8 mouse cellular contexts compared by ENCODE assay signal in the genomic region with DNA sequence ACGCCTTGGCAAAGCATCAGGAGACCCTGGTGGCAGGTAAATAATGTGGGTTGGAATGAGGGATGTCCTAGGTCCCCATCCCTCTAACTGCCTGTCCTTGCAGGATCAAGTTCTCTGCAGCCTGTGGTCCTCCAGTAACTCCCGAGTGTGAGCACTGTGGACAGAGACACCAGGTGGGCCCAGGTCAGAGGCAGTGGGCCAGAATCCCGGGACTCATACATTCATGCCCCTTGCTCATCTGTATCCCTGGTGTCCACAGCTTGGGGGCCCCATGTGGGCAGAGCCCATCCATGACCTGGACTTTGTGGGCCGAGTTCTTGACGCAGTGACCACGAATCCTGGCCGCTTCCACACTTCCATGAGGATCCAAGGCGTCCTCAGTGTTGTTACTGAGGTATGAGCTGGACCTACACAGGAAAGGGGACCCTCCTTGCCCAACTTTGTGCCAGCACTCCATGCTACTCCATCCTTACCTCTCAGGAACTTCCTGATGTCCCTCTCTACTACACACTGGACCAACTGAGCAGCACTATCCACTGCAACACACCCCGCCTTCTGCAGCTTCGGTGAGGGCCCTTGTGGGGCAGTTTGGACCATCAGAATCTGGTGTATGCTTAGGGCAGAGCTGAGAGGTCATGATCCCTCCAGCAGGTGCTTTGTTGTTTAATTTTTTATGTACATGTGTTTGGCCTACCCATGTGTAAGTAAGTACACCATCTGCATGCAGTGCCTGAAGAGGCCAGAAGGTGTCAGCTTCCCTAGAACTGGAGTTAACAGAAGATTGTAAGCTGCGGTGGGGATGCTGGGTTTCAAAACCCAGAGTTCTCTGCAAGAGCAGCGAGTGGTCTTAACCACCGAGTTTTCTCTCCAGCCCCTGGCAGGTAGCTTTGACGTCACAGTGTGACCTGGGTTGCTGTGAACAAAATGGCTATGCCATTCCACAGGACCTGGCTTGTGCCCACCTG. TPM values are rescaled to one million over a fixed set of nuclear protein-coding genes. Genes with fewer than 3 reads are reported as not detected.
DNase-seq lines count a peak whose midpoint lies in the region; ATAC-seq lines count a peak whose summit lies in the region.

No protein-coding gene starts in this region.

- 87% methylated on average over 14 of the region's 14 CpGs for WGBS in heart, embryonic 13.5 days
- WGBS in intestine, embryonic 15.5 days = 86% methylated on average over 14 of the region's 14 CpGs

- H3K4me3 ChIP-seq in heart, embryonic 13.5 days = no peak overlapping the region
- no peak overlapping the region for H3K4me3 ChIP-seq in intestine, embryonic 15.5 days (replicated peaks)

- no peak overlapping the region for H3K4me2 ChIP-seq in heart, embryonic 13.5 days
- no peak overlapping the region for H3K4me2 ChIP-seq in intestine, embryonic 15.5 days (replicated peaks)

- DNase-seq in heart, adult 9 months (ENCODE audit: low spot score in 2 of 2) = no peak
- DNase-seq in right cerebral cortex, postnatal 14 days = peak; percentile 66
- DNase-seq in right cerebral cortex, adult 2 months (ENCODE audit: low spot score in 2 of 2) = no peak
- DNase-seq in cerebellum, postnatal 36 days = peak; percentile 57 to 60
- DNase-seq in right cerebral cortex, adult 18-20 months = no peak

- H3K9ac ChIP-seq in heart, embryonic 13.5 days = no peak overlapping the region
- H3K9ac ChIP-seq in intestine, embryonic 15.5 days = no peak overlapping the region

- peaks cover 71% of the 10 kb centered on the region for H3K36me3 ChIP-seq in heart, embryonic 13.5 days
- H3K36me3 ChIP-seq in intestine, embryonic 15.5 days = peaks cover 35% of the 10 kb centered on the region

- H3K4me1 ChIP-seq in heart, embryonic 13.5 days = peaks cover 40% of the 10 kb centered on the region
- H3K4me1 ChIP-seq in intestine, embryonic 15.5 days (replicated peaks) = peaks cover 10% of the 10 kb centered on the region; the same call in 1 of the 2 replicates

- H3K27me3 ChIP-seq in heart, embryonic 13.5 days (replicated peaks) = peaks cover 9% of the 10 kb centered on the region
- H3K27me3 ChIP-seq in intestine, embryonic 15.5 days (replicated peaks) = peaks cover 16% of the 10 kb centered on the region

- no peaks in the 10 kb centered on the region for H3K9me3 ChIP-seq in heart, embryonic 13.5 days
- H3K9me3 ChIP-seq in intestine, embryonic 15.5 days = no peaks in the 10 kb centered on the region

- no peak for ATAC-seq in heart, embryonic 13.5 days (ENCODE audit: extremely low read depth, insufficient number of reproducible peaks, low FRiP score, low TSS enrichment)
- 0 out of 2 replicates have a peak, but pooled peaks have one; percentile 7 for ATAC-seq in monocyte, adult 5-6 weeks (replicated peaks; ENCODE audit: insufficient number of reproducible peaks, low FRiP score, low TSS enrichment, poor library complexity, severe bottlenecking)
- no peak for ATAC-seq in intestine, embryonic 15.5 days

- 0 out of 2 replicates have a peak overlapping the region, but pooled peaks have one; percentile 93 for H3K27ac ChIP-seq in heart, embryonic 13.5 days (replicated peaks)
- no peak overlapping the region for H3K27ac ChIP-seq in intestine, embryonic 15.5 days

RNA-seq across cellular contexts. Expression of a gene that starts 3.8 kb away (rescaled TPM):
- polyA plus RNA-seq in heart, embryonic 13.5 days (2015; fragmentation: Nextera tagmentation; extraction: Ambion mirVana) = 15.4 and 17.1 TPM in 2 replicates
- total RNA-seq in monocyte, adult 5-6 weeks (2017) = 41.7 to 46.2 TPM (median 45.0 TPM) in 3 replicates
- 5.1 and 5.5 TPM in 2 replicates for polyA plus RNA-seq in intestine, embryonic 15.5 days (2015; fragmentation: Nextera tagmentation; extraction: Ambion mirVana)

RNA-seq across cellular contexts. Expression of a gene that starts 9.8 kb away (rescaled TPM):
- polyA plus RNA-seq in heart, embryonic 13.5 days (2015; fragmentation: Nextera tagmentation; extraction: Ambion mirVana) = 15.1 and 15.7 TPM in 2 replicates
- 29.0 to 50.5 TPM (median 36.3 TPM) in 3 replicates for total RNA-seq in monocyte, adult 5-6 weeks (2017)
- 14.8 and 17.0 TPM in 2 replicates for polyA plus RNA-seq in intestine, embryonic 15.5 days (2015; fragmentation: Nextera tagmentation; extraction: Ambion mirVana)

RNA-seq across cellular contexts. Expression of a gene that starts 11.3 kb away (rescaled TPM):
- 47.6 and 51.6 TPM in 2 replicates for polyA plus RNA-seq in heart, embryonic 13.5 days (2015; fragmentation: Nextera tagmentation; extraction: Ambion mirVana)
- 40.1 to 46.6 TPM (median 44.7 TPM) in 3 replicates for total RNA-seq in monocyte, adult 5-6 weeks (2017)
- 59.9 and 68.3 TPM in 2 replicates for polyA plus RNA-seq in intestine, embryonic 15.5 days (2015; fragmentation: Nextera tagmentation; extraction: Ambion mirVana)

RNA-seq across cellular contexts. Expression of a gene that starts 25.4 kb away (rescaled TPM):
- 7.8 and 8.9 TPM in 2 replicates for polyA plus RNA-seq in heart, embryonic 13.5 days (2015; fragmentation: Nextera tagmentation; extraction: Ambion mirVana)
- 6.4 to 8.9 TPM (median 8.2 TPM) in 3 replicates for total RNA-seq in monocyte, adult 5-6 weeks (2017)
- 3.1 and 3.7 TPM in 2 replicates for polyA plus RNA-seq in intestine, embryonic 15.5 days (2015; fragmentation: Nextera tagmentation; extraction: Ambion mirVana)

RNA-seq across cellular contexts. Expression of a gene that starts 34.8 kb away (rescaled TPM):
- polyA plus RNA-seq in heart, embryonic 13.5 days (2015; fragmentation: Nextera tagmentation; extraction: Ambion mirVana) = 43.0 and 44.8 TPM in 2 replicates
- 92.1 to 198 TPM (median 119 TPM) in 3 replicates for total RNA-seq in monocyte, adult 5-6 weeks (2017)
- polyA plus RNA-seq in intestine, embryonic 15.5 days (2015; fragmentation: Nextera tagmentation; extraction: Ambion mirVana) = 84.2 and 85.5 TPM in 2 replicates

Comparison
In these comparisons a context has a peak if more than half of its experiments do, and no peak if none do; other contexts are left out.
1. DNase-seq: peak in right cerebral cortex, postnatal 14 days (single experiment) and cerebellum, postnatal 36 days (2 of 2); none in heart, adult 9 months (0 of 2), right cerebral cortex, adult 2 months (0 of 2) and right cerebral cortex, adult 18-20 months (single experiment).